Mouse (Mus musculus) MEL-GATA-1-ER (cell line): Measurements from ENCODE around the gene Aipl1.
A peak's percentile ranks its signal among the peaks of the same experiment; 100 is the strongest.

Source experiments
- DNase-seq: peaks from one replicate; pipeline ENCODE4 v3.0.0-alpha.2; 2012; ENCODE audit warnings: low read depth; ENCODE audit errors: extremely low read depth

The Aipl1 gene

DNA sequence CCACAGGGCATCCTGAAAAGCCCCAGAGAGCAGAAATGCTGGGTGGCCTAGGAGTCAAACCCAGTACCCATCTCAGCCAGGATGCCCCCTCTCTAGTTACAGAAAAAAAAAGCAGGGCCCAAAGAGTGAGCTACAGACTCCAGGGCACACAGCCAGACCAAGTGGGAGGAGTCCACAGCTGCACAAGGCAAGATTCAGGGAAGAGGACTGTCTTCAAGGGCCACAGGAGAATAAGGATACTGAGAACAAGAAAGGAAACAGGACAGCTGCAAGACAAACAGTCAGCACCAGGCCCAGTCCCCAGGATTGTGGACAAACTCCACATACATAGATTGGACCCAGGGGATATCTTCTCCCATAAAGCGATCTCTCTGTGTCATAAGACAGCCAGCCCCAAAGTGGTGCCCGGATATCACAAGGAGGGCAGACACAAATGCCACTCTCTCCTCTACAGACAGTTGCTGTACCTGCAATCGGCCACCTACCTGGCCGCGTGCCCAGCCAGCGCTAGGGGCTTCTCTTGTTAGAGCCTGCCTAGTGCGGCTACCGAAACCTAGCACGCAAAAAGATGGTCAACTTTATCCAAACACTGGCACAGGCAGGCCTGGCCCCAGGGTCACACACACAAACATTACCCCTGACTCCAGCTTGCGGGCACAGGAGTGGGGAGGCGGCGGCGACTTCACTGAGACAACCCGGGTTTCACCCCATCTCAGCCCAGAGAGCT lies 13.0 kb upstream of the Aipl1 start:
- DNase-seq: no peak

DNA sequence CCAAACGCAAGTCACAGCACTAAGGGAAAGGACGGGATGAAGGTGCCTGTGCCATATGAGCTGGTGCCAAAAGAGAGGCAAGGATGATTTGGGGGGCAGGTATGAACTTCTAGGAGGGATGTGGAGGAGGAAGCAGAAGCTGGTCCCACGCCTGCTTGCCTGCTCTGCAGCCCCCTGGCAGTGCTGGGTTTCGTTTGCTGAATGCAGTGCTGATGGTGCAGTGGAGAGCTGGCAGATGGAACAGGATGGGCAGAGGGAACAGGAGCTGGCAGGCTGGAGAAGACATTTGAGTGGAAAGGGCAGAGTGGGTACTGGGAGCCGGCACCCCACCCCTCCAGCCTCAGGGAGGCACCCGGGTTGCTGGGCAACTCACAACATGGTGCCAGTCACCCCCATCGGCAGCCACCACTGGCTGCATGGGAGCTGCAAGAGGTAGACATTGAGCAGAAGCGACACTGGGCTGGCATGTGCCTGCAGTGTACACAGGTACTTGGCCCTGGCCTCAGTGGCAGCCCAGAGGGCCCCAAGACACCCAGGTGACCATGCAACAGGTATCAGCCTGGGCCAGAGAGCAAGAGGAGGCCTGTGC lies 12.0 kb upstream of the Aipl1 start:
- no peak for DNase-seq

DNA sequence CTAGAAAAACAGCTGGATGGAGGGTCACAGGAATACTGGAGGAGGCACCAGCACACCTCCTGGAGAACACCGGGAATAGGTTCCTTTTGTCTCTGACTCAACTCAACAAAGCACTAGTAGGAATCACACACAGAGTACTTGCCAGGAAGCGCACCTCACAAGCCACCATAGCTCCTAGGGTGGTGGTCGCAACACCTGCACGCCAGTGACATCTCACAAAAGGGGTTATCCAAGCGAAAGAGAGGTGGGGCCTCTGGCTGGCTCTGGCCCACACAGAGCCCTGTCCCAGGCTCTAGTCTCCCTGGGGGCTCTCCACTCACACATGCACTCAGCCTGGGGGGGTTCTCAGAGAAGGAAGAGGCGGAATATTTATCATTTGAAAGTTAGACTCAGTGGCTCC lies 11.4 kb upstream of the Aipl1 start:
- no peak for DNase-seq

DNA sequence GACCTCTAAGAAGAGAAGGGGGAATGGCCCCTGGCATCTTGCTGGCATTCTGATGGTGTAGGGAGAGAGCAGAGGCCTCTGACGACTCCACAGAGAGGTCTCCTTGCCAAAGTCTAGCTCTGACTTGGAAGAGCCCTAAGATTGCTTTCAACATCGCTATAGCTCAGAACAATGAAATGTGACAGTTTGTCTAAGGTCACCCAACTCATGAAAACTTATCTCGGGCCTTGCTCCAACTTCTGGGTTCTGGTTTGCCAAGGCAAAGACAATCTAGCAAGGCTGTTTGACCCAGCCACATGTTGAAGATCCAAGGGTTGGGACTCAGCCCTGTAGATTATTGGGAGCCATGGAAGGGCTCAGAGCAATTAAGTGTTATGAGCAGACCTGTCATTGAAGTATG lies 6.9 kb upstream of the Aipl1 start:
- no peak for DNase-seq

GRCm38 (mm10) chr11:72042631-72043030 lies 5.3 kb upstream of the Aipl1 start:
- no peak for DNase-seq

GRCm38 (mm10) chr11:72041768-72042607 lies 4.7 kb upstream of the Aipl1 start, which contains the start of gene Pimreg:
Gene Pimreg (plus strand): TSS chr11:72042032.
- DNase-seq: peak; percentile 86

GRCm38 (mm10) chr11:72041290-72041767 lies 4.0 kb upstream of the Aipl1 start:
- DNase-seq: peak; percentile 59

GRCm38 (mm10) chr11:72039599-72040386 lies 2.5 kb upstream of the Aipl1 start:
- DNase-seq: no peak

- DNase-seq: peak; percentile 40
Observed at GRCm38 (mm10) chr11:72037996-72038395, 687 bp upstream of the Aipl1 start.

DNA sequence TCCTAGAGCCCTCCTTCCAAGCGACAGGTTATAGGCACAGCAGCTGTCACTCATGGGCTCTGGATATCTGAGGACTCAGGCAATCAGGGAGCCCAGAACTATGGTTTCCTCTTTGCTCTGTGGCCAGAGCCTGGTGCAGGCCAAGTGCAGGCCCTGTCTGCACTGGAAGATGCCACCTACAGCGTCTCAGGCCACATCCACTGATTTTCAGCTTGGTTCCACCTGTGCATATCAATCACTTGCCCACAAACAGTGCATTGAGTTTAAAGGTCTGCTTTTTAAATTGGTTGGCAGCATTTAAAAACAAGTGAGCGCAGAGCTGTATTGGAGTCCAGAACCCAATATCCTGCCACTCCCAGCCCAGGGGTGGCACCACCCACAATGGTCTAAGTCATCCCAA lies 4.7 kb downstream of the Aipl1 start:
- no peak for DNase-seq

DNA sequence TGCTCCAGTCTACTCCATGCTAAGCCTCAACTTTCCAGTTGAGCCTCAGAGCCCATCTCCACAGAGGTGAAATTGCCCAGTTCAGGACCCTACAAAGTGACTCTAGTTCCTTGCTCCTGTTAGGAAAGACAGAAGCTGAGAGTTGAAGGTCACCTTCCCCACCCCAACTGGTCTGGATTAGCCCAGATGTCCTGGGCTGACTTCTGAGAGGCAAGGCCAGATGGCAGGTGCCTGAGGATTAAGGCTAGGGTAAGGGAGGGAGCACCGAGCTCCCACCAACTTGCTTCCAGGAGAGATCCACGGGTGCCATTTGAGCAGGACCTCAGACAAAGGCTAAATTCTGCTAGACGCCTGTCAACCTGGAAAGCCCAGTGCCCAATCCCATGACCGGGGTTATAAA lies 5.2 kb downstream of the Aipl1 start:
- DNase-seq: no peak

- DNase-seq: no peak
Observed at GRCm38 (mm10) chr11:72031353-72031752, 6.0 kb downstream of the Aipl1 start.

- no peak for DNase-seq
Observed at GRCm38 (mm10) chr11:72029143-72029542, 8.2 kb downstream of the Aipl1 start.

DNA sequence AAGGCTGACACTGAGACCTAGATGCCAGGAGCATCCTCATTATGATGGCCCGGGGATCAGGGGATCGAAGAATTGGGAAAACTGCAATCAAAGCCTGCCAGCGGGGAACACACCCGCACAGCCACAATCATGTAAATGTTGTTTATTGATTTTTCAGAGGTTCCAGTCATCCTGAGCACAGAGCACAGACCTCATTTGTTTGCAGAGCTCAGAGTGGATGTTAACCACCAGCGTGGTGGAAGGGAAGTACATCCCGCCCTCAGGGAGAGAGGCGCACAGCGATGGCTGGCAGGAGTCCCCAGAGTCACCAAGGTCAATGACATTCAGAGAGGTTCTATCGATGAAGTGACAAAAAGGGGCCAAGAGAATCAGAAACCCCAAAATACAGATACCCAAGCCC lies 9.5 kb downstream of the Aipl1 start:
- no peak for DNase-seq

- DNase-seq: no peak
Observed at GRCm38 (mm10) chr11:72026516-72026915, 10.8 kb downstream of the Aipl1 start.

DNA sequence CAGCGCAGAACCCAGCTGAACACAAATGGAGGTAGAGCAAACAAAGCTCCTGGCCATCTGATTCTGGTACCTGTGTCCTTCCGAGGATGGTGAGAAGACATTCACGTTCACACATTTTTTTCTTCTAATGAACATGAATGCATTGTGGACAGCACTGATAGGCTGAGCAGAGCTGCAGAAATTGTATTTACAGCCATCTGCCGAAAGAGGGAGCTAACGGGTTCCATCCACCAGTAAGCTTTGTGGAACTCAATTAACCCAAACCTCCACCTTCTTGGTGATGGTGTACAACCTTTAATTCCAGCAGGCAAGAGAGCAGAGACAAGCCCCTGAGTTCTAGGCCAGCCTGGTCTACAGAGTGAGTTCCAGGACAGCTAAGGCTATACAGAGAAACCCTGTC lies 11.5 kb downstream of the Aipl1 start:
- peak; percentile 42 for DNase-seq

DNA sequence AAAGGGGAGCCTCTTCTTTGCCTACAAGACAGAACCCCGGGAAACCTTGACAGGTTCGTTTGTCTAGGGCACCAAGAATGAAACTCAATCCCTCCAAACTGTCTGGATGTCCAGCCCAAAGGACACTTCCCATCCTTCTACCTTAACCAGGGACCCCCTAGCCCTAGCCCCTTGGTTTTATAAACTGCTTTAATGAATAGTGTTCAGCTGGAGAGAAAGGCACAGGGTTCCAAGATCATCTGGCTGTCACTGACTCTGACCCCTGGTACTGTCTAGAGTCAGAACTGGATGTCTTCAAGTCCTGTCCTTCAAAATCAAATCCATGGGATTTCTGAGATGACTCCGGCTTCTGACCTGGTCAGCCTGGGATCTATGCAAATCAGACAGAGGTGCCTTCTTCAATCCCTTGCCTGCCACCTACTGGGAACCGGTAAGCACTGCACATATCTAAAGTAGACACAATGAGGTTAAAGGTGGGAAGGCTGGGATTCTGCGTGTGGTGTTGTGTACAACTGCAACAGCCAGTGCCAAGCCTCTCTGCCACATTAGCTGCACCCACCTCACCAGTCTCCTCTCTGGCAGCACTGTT lies 13.0 kb downstream of the Aipl1 start:
- peak; percentile 71 for DNase-seq

- no peak for DNase-seq
Observed at GRCm38 (mm10) chr11:72023581-72023980, 13.7 kb downstream of the Aipl1 start.

DNA sequence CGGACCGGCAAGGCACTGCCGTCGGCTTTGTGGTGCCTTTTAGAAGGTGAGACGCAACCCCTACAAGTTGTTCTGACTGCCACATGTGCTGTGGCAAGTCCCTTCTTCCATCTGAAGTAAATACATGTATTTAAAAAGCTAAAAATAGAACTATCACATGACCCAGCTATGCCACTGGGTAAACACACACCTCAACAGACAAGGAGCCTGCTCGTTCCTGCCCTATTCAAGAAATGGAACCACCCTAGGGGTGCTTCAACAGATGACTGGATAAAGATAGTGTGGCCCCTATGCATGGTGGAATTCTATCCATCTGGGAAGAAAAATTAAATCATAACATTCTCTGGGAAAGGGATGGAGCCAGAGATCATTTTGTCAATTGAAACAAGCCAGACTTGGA lies 14.5 kb downstream of the Aipl1 start:
- DNase-seq: no peak

DNA sequence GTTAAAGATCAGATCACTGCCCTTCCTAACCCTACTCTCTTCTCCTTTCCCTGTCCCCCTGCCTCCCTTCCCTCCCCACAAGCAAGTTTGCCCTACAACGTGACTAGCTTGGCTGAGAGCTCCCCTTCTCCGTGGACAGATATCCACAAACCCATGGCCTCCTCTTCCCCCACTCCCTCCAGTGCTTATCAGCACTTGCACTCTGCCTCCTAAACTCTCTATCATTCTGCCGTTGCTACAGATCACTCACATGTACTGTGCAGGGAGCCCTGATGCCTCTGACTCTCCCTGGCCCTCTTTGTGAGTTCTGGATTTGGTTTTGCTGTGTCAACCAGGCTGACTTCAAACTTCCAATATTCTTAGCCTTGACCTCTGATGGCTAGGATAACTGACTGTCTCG lies 16.3 kb downstream of the Aipl1 start:
- DNase-seq: no peak

DNA sequence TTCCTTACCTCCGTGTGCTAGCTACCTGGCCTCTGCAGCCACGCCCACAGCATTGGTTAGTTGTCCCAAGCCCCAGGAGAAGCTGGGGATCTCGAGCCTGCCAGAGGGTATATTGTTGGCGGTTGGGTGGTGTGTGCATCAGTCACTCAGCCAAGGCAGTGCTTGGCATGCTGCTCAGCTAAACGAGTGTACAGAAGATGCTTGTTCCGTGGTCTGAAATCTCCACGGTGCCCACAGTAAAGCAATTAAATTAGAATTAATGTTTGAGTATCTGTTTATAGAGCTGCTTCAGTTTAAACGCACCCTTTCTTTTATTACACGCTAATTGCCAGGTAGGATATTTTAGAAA lies 20.1 kb downstream of the Aipl1 start:
- no peak for DNase-seq
